Mouse (Mus musculus) MEL-GATA-1-ER (cell line): ENCODE results near the gene Gm43302.
"Not testable (repeated sequence)": the region's sequence is repeated elsewhere in the genome, so short reads cannot be mapped to it uniquely, and the experiment has no call there.

Experiments
- DNase-seq: peaks from one replicate; pipeline ENCODE4 v3.0.0-alpha.2; 2012; ENCODE audit warnings: low read depth; ENCODE audit errors: extremely low read depth

Gm43302 gene

GRCm38 (mm10) chr5:105199149-105199548, 94.3 kb downstream of the Gm43302 start:
- not testable (repeated sequence) for DNase-seq

GRCm38 (mm10) chr5:105197915-105198560, 95.5 kb downstream of the Gm43302 start:
- not testable (repeated sequence) for DNase-seq

GRCm38 (mm10) chr5:105196308-105196707, 97.2 kb downstream of the Gm43302 start:
- DNase-seq: not testable (repeated sequence)

GRCm38 (mm10) chr5:105192536-105192935, 101.0 kb downstream of the Gm43302 start:
- DNase-seq: peak; percentile 0

- DNase-seq: no peak
Observed at GRCm38 (mm10) chr5:105181446-105181845, 112.0 kb downstream of the Gm43302 start.
